Mouse (Mus musculus): Measurements from ENCODE around the gene Flt4. TPM values are rescaled to one million over a fixed set of nuclear protein-coding genes. Genes with fewer than 3 reads are reported as not detected.

The Flt4 gene
- polyA plus RNA-seq (2012; rRNA removed), result 3.6 and 4.3 TPM in 2 replicates

GRCm38 (mm10) chr11:49608938-49609867 lies at the start of gene Flt4:
TSS of gene Flt4 (plus strand) at chr11:49609263.

GRCm38 (mm10) chr11:49663310-49663709 lies 54.2 kb downstream of the Flt4 start, which contains the start of gene Scgb3a1:
TSS of gene Scgb3a1 (plus strand) at chr11:49663610.

Other genes starting within 250 kb of the Flt4 start
- gene Olfr1389, start 186.2 kb upstream of the Flt4 start, polyA plus RNA-seq (2012; rRNA removed), result not detected in 2 replicates
- gene Olfr1388, start 172.6 kb upstream of the Flt4 start, polyA plus RNA-seq (2012; rRNA removed), result 0.05 and 0.06 TPM in 2 replicates
- gene Olfr1387, start 153.9 kb upstream of the Flt4 start, polyA plus RNA-seq (2012; rRNA removed), result not detected in 2 replicates
- gene Olfr1386, start 144.2 kb upstream of the Flt4 start, polyA plus RNA-seq (2012; rRNA removed), result not detected in 2 replicates
- not detected in 2 replicates for gene Olfr1385, start 120.2 kb upstream of the Flt4 start, polyA plus RNA-seq (2012; rRNA removed)
- gene Olfr1384, start 102.5 kb upstream of the Flt4 start, polyA plus RNA-seq (2012; rRNA removed), result not detected in 2 replicates
- not detected in 2 replicates for gene Olfr1383, start 89.6 kb upstream of the Flt4 start, polyA plus RNA-seq (2012; rRNA removed)
- not detected in 2 replicates for gene Olfr1382, start 81.0 kb upstream of the Flt4 start, polyA plus RNA-seq (2012; rRNA removed)
- gene Olfr1381, start 65.8 kb upstream of the Flt4 start, polyA plus RNA-seq (2012; rRNA removed), result not detected in 2 replicates
- not detected in 2 replicates for gene Olfr1380, start 52.4 kb upstream of the Flt4 start, polyA plus RNA-seq (2012; rRNA removed)
- 0.09 and 0.10 TPM in 2 replicates for gene Scgb3a1, start 54.3 kb downstream of the Flt4 start, polyA plus RNA-seq (2012; rRNA removed)
- gene Cnot6, start 103.5 kb downstream of the Flt4 start, polyA plus RNA-seq (2012; rRNA removed), result 14.4 and 14.9 TPM in 2 replicates
- gene Gfpt2, start 184.9 kb downstream of the Flt4 start, polyA plus RNA-seq (2012; rRNA removed), result 0.47 and 0.52 TPM in 2 replicates
- gene Mapk9, start 237.5 kb downstream of the Flt4 start, polyA plus RNA-seq (2012; rRNA removed), result 12.1 and 13.0 TPM in 2 replicates

Measured in liver, embryonic 18 days (tissue).